ENCODE assay signal across 10 mouse cellular contexts in the genomic region with DNA sequence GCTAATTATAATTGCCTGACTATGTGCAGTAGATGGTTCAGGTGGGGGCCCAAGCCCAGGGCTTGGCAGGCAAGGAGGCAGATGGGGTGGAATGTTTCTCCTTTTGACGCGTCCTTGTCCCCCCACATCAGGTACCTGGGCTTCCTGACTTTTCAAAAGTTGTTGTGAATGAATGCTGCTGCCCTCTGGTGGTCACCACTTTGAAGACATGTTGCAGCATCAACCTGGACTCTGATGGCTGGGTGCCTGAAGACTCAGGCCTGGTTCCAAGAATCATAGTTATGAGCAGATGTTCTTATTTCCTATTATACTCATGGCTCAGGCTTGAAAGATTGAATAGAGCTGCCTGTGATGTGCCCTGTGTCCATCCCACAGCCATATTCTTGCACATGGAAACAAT.
DNase-seq lines count a peak whose midpoint lies in the region; ATAC-seq lines count a peak whose summit lies in the region.
"Had no signal": no experiment of that assay in that cellular context is flagged by ENCODE, and none has a peak within 500 bp of the region (broad histone marks: within the 10 kb centered on the region; RNA-seq: fewer than 3 reads in every experiment).

No protein-coding gene starts in this region.

- no peak overlapping the region for H3K27ac ChIP-seq in forebrain, embryonic 10.5 days
- no peak overlapping the region for H3K27ac ChIP-seq in forebrain, embryonic 12.5 days
- no peak overlapping the region for H3K27ac ChIP-seq in midbrain, embryonic 14.5 days (replicated peaks; ENCODE audit: low read depth, low read length)
- H3K27ac ChIP-seq in midbrain, embryonic 15.5 days: no peak overlapping the region

- peak; percentile 14 for DNase-seq in forebrain, embryonic 10.5 days (ENCODE audit: extremely low spot score, low spot score)
- DNase-seq in midbrain, embryonic 14.5 days: peak; percentile 2
- DNase-seq in c-Kit-positive CD71-negative TER-119-negative erythroid progenitor cells, embryonic 14.5 days (ENCODE audit: low read depth): peak; percentile 1
- peak; percentile 31 for DNase-seq in kidney, postnatal 10 days
- DNase-seq in lung, postnatal 36 days: peak; percentile 40
- DNase-seq in Muller cell, postnatal 12 days (ENCODE audit: inconsistent ontology term): no peak

- H3K9ac ChIP-seq in forebrain, embryonic 12.5 days: no peak overlapping the region
- H3K9ac ChIP-seq in midbrain, embryonic 14.5 days (replicated peaks; ENCODE audit: low read length): no peak overlapping the region
- no peak overlapping the region for H3K9ac ChIP-seq in midbrain, embryonic 15.5 days

- no peaks in the 10 kb centered on the region for H3K36me3 ChIP-seq in forebrain, embryonic 10.5 days (replicated peaks)
- H3K36me3 ChIP-seq in forebrain, embryonic 12.5 days (replicated peaks): no peaks in the 10 kb centered on the region
- no peaks in the 10 kb centered on the region for H3K36me3 ChIP-seq in midbrain, embryonic 14.5 days (ENCODE audit: control insufficient read depth, insufficient read depth, low read length)
- H3K36me3 ChIP-seq in midbrain, embryonic 15.5 days (replicated peaks): no peaks in the 10 kb centered on the region
- H3K36me3 ChIP-seq: G1E had no signal

- H3K4me3 ChIP-seq in forebrain, embryonic 10.5 days: no peak overlapping the region
- no peak overlapping the region for H3K4me3 ChIP-seq in forebrain, embryonic 12.5 days (replicated peaks)
- no peak overlapping the region for H3K4me3 ChIP-seq in midbrain, embryonic 14.5 days (replicated peaks; ENCODE audit: low read depth, low read length)
- H3K4me3 ChIP-seq in midbrain, embryonic 15.5 days: no peak overlapping the region
- H3K4me3 ChIP-seq: megakaryocyte, embryonic 14.5 days had no signal

- H3K9me3 ChIP-seq in forebrain, embryonic 10.5 days: no peaks in the 10 kb centered on the region
- H3K9me3 ChIP-seq in forebrain, embryonic 12.5 days: no peaks in the 10 kb centered on the region
- H3K9me3 ChIP-seq in midbrain, embryonic 14.5 days (ENCODE audit: control insufficient read depth, low read length): no peaks in the 10 kb centered on the region
- H3K9me3 ChIP-seq in midbrain, embryonic 15.5 days: no peaks in the 10 kb centered on the region
- H3K9me3 ChIP-seq: G1E; megakaryocyte, embryonic 14.5 days had no signal

- no peak overlapping the region for H3K4me2 ChIP-seq in forebrain, embryonic 12.5 days
- H3K4me2 ChIP-seq in midbrain, embryonic 14.5 days (ENCODE audit: low read length): no peak overlapping the region
- no peak overlapping the region for H3K4me2 ChIP-seq in midbrain, embryonic 15.5 days

- WGBS in forebrain, embryonic 10.5 days: 53% methylated on average over 2 of the region's 2 CpGs
- WGBS in forebrain, embryonic 12.5 days: 28% methylated on average over 2 of the region's 2 CpGs
- WGBS in midbrain, embryonic 14.5 days: 49% methylated on average over 2 of the region's 2 CpGs
- 38% methylated on average over 2 of the region's 2 CpGs for WGBS in midbrain, embryonic 15.5 days

- ATAC-seq in forebrain, embryonic 12.5 days (ENCODE audit: low FRiP score): no peak
- no peak for ATAC-seq in midbrain, embryonic 14.5 days (ENCODE audit: low FRiP score, low TSS enrichment)
- no peak for ATAC-seq in midbrain, embryonic 15.5 days (replicated peaks)

- H3K27me3 ChIP-seq in forebrain, embryonic 10.5 days (ENCODE audit: poor library complexity, severe bottlenecking): no peaks in the 10 kb centered on the region
- no peaks in the 10 kb centered on the region for H3K27me3 ChIP-seq in forebrain, embryonic 12.5 days
- H3K27me3 ChIP-seq in midbrain, embryonic 14.5 days (ENCODE audit: control insufficient read depth, insufficient read depth, low read length): no peaks in the 10 kb centered on the region
- no peaks in the 10 kb centered on the region for H3K27me3 ChIP-seq in midbrain, embryonic 15.5 days (replicated peaks)

- H3K4me1 ChIP-seq in forebrain, embryonic 10.5 days: no peaks in the 10 kb centered on the region
- H3K4me1 ChIP-seq in forebrain, embryonic 12.5 days: no peaks in the 10 kb centered on the region
- H3K4me1 ChIP-seq in midbrain, embryonic 14.5 days (ENCODE audit: control insufficient read depth, insufficient read depth, low read length): no peaks in the 10 kb centered on the region
- no peaks in the 10 kb centered on the region for H3K4me1 ChIP-seq in midbrain, embryonic 15.5 days
- H3K4me1 ChIP-seq: megakaryocyte, embryonic 14.5 days had no signal
